Mouse (Mus musculus): ENCODE measurements at regions not wholly inside any gene's neighbourhood (a gene's known extent, or its start where the extent isn't known, plus 50 kb on each side); places are given as distances from the start of the nearest gene placed in this dataset.
"Not testable (repeated sequence)": the region's sequence is repeated elsewhere in the genome, so short reads cannot be mapped to it uniquely, and the experiment has no call there.

GRCm38 (mm10) chr8:35020480-35020879 lies 745.1 kb upstream of the Gm19410 start:
- DNase-seq: no peak

GRCm38 (mm10) chr8:35022649-35023048 lies 742.9 kb upstream of the Gm19410 start:
- DNase-seq: no peak

- no peak for DNase-seq
Measured at GRCm38 (mm10) chr8:35047798-35048197, 717.8 kb upstream of the Gm19410 start.

- no peak for DNase-seq
Measured at GRCm38 (mm10) chr8:35053444-35053843, 712.1 kb upstream of the Gm19410 start.

- DNase-seq: no peak
Measured at GRCm38 (mm10) chr8:35061048-35061447, 704.5 kb upstream of the Gm19410 start.

DNA sequence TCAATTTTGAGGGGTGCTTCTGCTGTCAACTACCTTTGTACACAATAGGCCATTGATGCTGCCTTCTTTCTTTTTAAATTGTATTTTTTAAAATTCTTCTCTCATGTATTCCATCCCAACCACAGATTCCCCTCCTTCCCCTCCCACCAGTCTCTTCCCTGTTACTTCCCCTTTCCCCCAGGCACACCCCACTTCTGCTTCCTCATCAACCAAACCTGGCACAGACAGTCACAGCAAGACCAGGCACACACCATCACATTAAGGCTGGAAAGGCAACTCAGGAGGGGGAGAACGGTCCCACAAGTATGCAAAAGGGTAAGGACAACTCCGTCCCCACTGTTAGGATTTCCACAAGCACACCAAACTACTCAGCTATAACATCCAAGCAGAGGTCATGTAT lies 697.4 kb upstream of the Gm19410 start:
- no peak for DNase-seq

DNA sequence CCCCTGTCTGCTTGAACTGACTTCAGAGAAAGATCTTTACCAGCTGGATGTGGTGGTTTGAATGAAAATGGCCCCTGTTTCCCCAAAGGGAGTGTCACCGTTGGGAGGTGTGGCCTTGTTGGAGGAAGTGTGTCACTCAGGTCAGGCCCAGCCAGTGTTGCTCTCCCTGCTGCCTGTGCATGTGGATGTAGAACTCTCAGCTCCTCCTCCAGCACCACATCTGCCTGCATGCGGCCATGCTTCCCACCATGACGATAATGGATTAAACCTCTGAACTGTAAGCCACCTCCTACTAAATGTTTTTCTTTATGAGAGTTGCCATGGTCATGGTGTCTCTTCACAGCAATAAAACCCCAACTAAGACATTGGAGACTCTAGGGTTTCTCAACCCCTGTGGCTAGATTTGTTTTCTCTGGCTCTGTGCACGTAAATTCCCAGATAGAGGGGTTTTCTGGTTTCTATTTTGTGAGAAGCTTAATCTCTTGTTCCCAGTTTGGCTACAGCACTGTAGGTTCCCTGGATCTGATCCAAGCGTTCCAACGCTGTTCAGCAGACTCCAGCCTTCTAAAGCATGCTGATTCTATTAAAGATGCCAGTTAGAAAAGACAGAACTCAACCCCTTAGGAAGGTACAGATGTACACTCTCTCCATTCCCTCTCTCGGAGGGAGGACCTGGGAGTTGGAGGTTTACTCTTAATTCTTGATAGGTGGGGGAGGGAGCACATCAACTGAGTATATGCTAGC lies 695.2 kb upstream of the Gm19410 start:
- no peak for DNase-seq

DNA sequence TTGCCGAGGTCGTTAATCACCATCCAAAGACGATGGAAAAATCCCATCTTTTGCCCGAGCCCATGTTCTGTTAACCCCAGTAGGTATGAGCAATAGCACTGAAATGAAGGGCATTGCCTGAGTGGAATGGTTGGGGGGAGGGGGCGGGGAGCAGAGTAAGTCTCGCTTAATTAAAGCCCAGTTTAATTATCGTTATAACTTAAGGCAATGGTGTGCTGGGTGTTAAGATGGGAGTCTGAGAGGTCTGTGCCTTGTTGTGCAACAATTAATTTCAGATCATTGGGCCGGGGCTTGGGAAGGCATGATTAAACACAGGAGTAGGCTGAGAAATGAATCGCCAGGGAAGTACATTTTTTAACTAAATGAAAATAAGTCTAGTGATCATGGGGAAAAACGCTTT lies 689.6 kb upstream of the Gm19410 start:
- no peak for DNase-seq

DNA sequence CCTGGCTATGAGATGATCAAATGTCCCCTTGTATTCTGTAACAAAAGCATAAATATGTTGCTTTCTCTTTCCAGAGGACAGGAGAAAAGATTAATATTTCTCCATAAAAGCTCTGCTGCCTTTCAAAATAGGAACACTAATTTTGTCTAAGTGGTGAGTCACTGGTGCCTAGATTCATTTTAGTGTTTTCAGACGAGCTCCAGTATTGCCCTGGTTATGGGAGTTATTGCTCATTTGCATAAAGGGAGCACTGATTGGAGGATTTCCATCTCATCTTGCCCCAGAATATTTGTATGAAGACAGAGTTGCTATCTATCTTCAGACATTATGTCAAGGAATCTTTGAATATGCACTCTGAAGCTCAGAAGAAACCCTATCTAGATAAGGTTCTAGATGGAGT lies 682.4 kb upstream of the Gm19410 start:
- no peak for DNase-seq

DNA sequence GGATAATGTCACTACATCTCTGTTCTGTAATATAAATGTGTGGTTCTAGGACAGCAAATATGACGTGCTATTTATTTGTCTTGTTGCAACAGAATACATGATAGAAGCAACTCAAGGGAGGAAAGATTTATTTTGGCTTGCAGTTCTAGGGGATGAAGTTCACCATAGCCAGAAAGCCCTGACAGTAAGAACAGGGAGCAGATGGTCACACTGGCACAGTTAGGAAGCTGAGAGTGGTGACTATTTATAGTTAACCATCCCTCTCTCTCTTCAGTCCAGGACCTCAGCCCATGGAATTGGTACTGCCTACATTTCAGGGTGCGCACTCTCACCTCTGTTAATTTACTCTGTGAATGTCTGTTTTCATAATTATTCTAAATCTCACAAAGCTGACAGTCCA lies 678.5 kb upstream of the Gm19410 start:
- no peak for DNase-seq

- no peak for DNase-seq
Measured at GRCm38 (mm10) chr8:35088380-35089244, 677.0 kb upstream of the Gm19410 start.

DNA sequence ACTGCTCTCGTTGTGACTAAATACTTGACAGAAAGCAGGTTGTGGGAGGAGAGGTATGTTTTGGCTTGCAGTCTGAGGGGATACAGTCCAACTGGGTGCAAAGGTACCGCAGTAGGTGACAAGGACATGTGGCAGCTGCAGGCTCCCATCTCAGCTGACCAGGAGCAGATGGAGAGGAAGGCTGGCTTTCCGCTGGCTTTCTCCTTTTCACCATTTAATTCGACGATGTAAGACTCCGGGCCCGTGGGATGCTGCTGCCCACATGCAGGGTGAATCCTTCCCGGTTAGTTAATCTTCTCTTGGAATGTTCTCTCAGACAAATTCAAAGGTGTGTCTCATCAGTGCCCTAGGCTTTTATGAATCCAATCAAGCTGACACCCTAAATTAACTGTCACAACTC lies 676.1 kb upstream of the Gm19410 start:
- DNase-seq: no peak

DNA sequence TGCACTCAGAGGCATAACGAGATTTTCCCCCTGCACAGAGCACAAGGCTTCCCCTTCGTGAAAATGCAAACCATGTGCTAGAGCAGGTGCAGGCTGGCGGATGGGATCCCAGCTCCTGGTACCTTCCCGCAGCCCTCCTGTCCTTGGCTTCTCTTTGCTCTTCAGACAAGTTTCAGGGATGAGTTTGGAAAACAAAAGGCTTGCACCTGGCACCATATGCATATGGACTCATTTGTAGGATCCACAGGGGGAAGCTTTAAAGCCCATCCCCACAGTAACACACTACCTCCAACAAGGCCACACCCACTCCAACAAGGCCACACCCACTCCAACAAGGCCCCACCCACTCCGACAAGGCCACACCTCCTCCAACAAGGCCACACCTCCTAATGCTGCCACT lies 663.9 kb upstream of the Gm19410 start:
- DNase-seq: no peak

- DNase-seq: not testable (repeated sequence)
Measured at GRCm38 (mm10) chr8:35102102-35102501, 663.5 kb upstream of the Gm19410 start.

GRCm38 (mm10) chr8:35104465-35104876 lies 661.1 kb upstream of the Gm19410 start:
- not testable (repeated sequence) for DNase-seq

DNA sequence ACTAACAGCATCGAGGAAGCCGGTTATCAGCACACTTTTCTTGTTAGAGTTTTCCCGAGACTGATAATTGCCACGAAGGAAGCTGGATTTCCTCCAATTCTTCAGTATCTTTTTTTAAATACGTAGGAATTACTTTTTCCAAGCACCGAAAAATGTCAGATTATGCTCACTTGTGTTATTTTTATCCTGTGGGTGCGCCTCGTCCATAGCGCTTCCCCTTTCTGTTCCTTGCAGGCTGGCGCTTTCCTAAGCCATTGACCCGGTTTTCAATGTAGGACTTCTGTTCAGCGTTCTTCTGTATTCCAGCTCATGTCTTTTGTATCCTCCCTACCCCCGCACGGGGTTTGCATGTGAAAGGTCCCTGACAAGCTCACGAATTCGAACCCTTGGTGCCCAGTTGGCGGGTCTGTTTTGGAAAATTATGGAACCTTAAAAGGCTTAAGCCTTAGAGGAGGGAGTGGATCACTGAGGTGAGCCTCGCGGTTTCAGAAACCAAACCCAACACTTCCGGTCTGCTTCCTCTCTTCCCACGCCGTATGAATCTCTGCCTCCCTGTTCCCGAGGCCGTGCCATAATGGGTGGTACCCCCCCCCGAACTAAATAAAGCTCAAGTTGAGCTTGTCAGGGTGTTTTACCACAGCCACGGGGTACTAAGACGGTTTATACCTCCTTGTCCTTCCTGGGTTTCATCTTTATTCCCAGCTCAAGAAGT lies 655.9 kb upstream of the Gm19410 start:
- DNase-seq: no peak

DNA sequence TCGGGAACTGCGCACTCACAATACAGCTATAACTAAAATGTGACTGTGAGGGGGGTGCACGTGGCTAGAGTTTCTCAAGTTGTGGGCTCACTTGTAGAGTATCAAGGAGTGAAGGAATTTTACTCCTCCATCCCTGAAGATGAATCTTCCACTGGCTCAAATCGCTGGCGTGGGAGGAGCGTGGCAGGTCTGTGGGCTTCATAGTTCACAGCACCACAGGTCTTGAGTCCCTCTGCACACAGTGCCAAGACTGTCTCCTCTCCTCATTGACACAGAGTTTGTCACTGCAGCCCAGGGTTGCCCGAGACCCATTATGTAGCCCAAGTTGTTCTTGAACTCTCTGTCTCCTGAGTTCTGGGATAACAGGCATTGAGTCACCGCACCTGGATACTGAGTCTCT lies 655.3 kb upstream of the Gm19410 start:
- DNase-seq: no peak

- no peak for DNase-seq
Measured at GRCm38 (mm10) chr8:35111130-35111529, 654.5 kb upstream of the Gm19410 start.

DNA sequence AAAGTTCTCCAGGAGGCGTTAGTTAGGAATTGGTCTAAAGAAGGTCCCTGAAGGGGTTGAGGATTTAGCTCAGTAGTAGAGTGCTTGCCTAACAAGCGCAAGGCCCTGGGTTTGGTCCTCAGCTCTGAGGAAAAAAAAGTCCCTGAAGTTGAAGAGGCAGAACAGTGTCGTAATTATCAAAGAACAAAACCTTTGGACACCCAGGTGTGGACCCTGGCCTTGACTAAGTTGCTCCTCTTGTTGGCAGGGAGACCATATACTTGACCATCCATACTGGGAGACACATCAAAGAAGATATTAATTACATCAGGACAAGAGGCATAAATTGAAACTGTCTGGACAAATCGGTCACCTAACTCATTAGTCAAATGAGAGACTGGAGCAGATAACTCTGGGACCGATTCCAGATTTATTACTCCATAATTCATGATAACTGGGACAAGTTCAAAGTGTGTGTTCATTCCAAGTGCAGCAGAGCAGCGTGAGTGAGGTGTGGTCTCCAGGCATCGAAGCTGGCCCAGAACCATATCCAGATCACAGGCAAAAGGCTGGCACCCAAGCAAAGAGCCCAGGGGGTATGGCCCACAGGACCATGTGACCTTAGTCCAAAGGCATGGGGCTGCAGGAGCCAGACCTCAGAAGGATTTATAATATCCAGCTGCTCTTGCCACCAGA lies 652.9 kb upstream of the Gm19410 start:
- DNase-seq: no peak

- DNase-seq: no peak
Measured at GRCm38 (mm10) chr8:35114031-35114430, 651.6 kb upstream of the Gm19410 start.

- no peak for DNase-seq
Measured at GRCm38 (mm10) chr8:35120612-35121011, 645.0 kb upstream of the Gm19410 start.

- no peak for DNase-seq
Measured at GRCm38 (mm10) chr8:35121084-35121483, 644.5 kb upstream of the Gm19410 start.

- DNase-seq: peak; percentile 47 to 68
Measured at GRCm38 (mm10) chr8:35123196-35123621, 642.4 kb upstream of the Gm19410 start.

Data from thymus, adult 18-20 months (tissue).